Mouse (Mus musculus): ENCODE data around the gene Oat.

DNA sequence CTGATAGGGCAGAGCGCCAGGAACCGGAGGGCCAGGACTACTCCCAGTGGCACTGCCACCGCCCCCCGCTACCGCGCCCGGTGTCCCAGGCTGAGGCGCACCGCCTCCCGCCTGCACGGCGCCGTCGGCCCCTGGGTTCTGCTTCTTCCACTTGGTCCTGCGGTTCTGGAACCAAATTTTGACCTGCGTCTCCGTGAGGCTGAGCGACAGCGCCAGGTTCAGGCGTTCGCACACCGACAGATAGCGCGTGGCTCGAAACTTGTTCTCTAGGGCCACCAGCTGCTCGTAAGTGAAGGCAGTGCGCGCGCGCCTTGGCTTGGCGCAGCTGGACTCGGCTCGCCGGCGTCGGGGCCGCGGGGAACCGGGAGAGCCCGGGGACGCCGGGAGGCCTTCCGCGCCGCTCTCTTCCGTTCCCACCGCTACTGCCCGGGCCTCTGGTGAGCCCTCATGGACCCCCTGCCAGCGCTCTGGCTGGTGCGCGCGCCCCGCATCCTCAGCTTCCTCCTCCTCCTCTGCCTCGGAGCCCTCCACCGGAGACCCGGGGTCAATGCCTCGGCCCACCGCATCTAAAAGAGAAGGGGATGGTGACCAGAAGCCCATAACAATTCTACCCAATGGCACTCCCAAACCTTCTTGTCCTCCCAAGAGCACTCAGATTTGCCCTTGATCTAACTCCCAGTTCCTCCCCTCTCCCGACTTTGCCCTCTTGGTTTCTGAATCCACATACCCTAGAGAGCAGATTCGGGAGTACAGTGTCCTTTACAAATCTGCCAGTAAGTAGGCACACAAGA is 21.2 kb upstream of the Oat start:
- no peak for TF ChIP-seq POLR2A (IDR thresholded peaks at IDR 0.05; ENCODE audit: insufficient read depth, low read depth, low read length)
- no peak for TF ChIP-seq EP300 (IDR thresholded peaks at IDR 0.05; ENCODE audit: insufficient read depth, low read depth, low read length)

All from heart, adult 2 months (tissue).